Mouse (Mus musculus) forebrain, embryonic 15.5 days (tissue): Measurements from ENCODE around the gene Zbtb20. TPM values are rescaled to one million over a fixed set of nuclear protein-coding genes. Genes with fewer than 3 reads are reported as not detected.

ENCODE experiments used
- ATAC-seq: fragments of 200-750 bp; cut with Nextera tagmentation; replicated peaks from 2 replicates; pipeline ENCODE4 v1.8.0; 2017; ENCODE audit warnings: mild to moderate bottlenecking, moderate TSS enrichment, moderate library complexity
- H3K27ac ChIP-seq: fragments of 300-500 bp; sonication (generic); replicated peaks from 2 replicates; pipeline ENCODE4 v1.5.1; 2015; ENCODE audit warnings: mild to moderate bottlenecking, inconsistent platforms
- H3K27me3 ChIP-seq: fragments of 300-500 bp; sonication (generic); 2 replicates; pipeline ENCODE4 v1.6.1; 2015; ENCODE audit warnings: inconsistent platforms
- H3K36me3 ChIP-seq: fragments of 300-500 bp; sonication (generic); 2 replicates; pipeline ENCODE4 v1.6.1; 2015; ENCODE audit warnings: mild to moderate bottlenecking, inconsistent platforms
- H3K4me1 ChIP-seq: fragments of 300-500 bp; sonication (generic); 2 replicates; pipeline ENCODE4 v1.6.1; 2015; ENCODE audit warnings: inconsistent platforms
- H3K4me2 ChIP-seq: fragments of 300-500 bp; sonication (generic); replicated peaks from 2 replicates; pipeline ENCODE4 v1.6.1; 2015; ENCODE audit warnings: mild to moderate bottlenecking, inconsistent platforms
- H3K4me3 ChIP-seq: fragments of 300-500 bp; sonication (generic); 2 replicates; pipeline ENCODE4 v1.5.1; 2015; ENCODE audit warnings: mild to moderate bottlenecking, inconsistent platforms
- H3K9ac ChIP-seq: fragments of 300-500 bp; sonication (generic); replicated peaks from 2 replicates; pipeline ENCODE4 v1.6.1; 2015; ENCODE audit warnings: mild to moderate bottlenecking, inconsistent platforms
- H3K9me3 ChIP-seq: fragments of 300-500 bp; sonication (generic); 2 replicates; pipeline ENCODE4 v1.6.1; 2016; ENCODE audit warnings: inconsistent platforms
- WGBS: fragments of 180-500 bp; shearing (Covaris S2); methylation state at CpG from one replicate; pipeline ENCODE4 v1.1.7; 2015; ENCODE audit warnings: mixed read lengths; 5-methylcytosine and 5-hydroxymethylcytosine counted together
- polyA plus RNA-seq: library from polyadenylated mRNA; unstranded; fragments of >200 nt; fragmentation: Nextera tagmentation; extraction: Ambion mirVana; gene quantifications from 2 replicates; pipeline ENCODE4 v1.2.1, GENCODE M21; 2015

The Zbtb20 gene
- polyA plus RNA-seq, 1 experiment from 2014 or later: 143 TPM

- ATAC-seq: 0 out of 2 replicates have a peak, but pooled peaks have one; percentile 8
- H3K4me2 ChIP-seq: peak overlapping the region; percentile 27
- H3K27ac ChIP-seq: peak overlapping the region; percentile 19; the same call in 1 of the 2 replicates
- H3K9me3 ChIP-seq: no peaks in the 10 kb centered on the region
- peaks cover 12% of the 10 kb centered on the region for H3K4me1 ChIP-seq
- WGBS: 34% methylated on average over 7 of the region's 7 CpGs
- H3K9ac ChIP-seq: 0 out of 2 replicates have a peak overlapping the region, but pooled peaks have one; percentile 2
- H3K27me3 ChIP-seq: no peaks in the 10 kb centered on the region
- H3K36me3 ChIP-seq: no peaks in the 10 kb centered on the region
- H3K4me3 ChIP-seq: 0 out of 2 replicates have a peak overlapping the region, but pooled peaks have one; percentile 5
Observed at GRCm38 (mm10) chr16:43235317-43235716, 359.6 kb downstream of the Zbtb20 start.

GRCm38 (mm10) chr16:43235721-43236159, 360.1 kb downstream of the Zbtb20 start:
- peak overlapping the region; percentile 27 for H3K4me2 ChIP-seq
- ATAC-seq: no peak
- H3K9me3 ChIP-seq: no peaks in the 10 kb centered on the region
- H3K4me3 ChIP-seq: peak overlapping the region; percentile 5
- H3K9ac ChIP-seq: 0 out of 2 replicates have a peak overlapping the region, but pooled peaks have one; percentile 2
- peaks cover 12% of the 10 kb centered on the region for H3K4me1 ChIP-seq
- WGBS: 15% methylated on average over 8 of the region's 8 CpGs
- peak overlapping the region; percentile 19 for H3K27ac ChIP-seq
- H3K27me3 ChIP-seq: no peaks in the 10 kb centered on the region
- H3K36me3 ChIP-seq: no peaks in the 10 kb centered on the region

- Histone ChIP-seq H3K4me3 (no peak overlapping the region), H3K9ac (no peak overlapping the region), H3K4me2 (no peak overlapping the region), H3K27me3 (no peaks in the 10 kb centered on the region), H3K36me3 (no peaks in the 10 kb centered on the region), H3K9me3 (no peaks in the 10 kb centered on the region), H3K4me1 (peaks cover 12% of the 10 kb centered on the region), H3K27ac (no peak overlapping the region)
- no peak for ATAC-seq
- 79% methylated on average over 2 of the region's 2 CpGs for WGBS
Observed at GRCm38 (mm10) chr16:43237551-43237950, 361.9 kb downstream of the Zbtb20 start.

GRCm38 (mm10) chr16:43247026-43247425, 371.3 kb downstream of the Zbtb20 start:
- H3K36me3 ChIP-seq: no peaks in the 10 kb centered on the region
- WGBS: 82% methylated on average over 5 of the region's 5 CpGs
- no peaks in the 10 kb centered on the region for H3K9me3 ChIP-seq
- no peak overlapping the region for H3K27ac ChIP-seq
- H3K4me3 ChIP-seq: no peak overlapping the region
- no peak overlapping the region for H3K9ac ChIP-seq
- no peaks in the 10 kb centered on the region for H3K27me3 ChIP-seq
- no peak for ATAC-seq
- no peaks in the 10 kb centered on the region for H3K4me1 ChIP-seq
- H3K4me2 ChIP-seq: no peak overlapping the region

- no peaks in the 10 kb centered on the region for H3K36me3 ChIP-seq
- no peak overlapping the region for H3K4me2 ChIP-seq
- H3K27ac ChIP-seq: no peak overlapping the region
- H3K9me3 ChIP-seq: no peaks in the 10 kb centered on the region
- no peaks in the 10 kb centered on the region for H3K4me1 ChIP-seq
- 52% methylated on average over 2 of the region's 2 CpGs for WGBS
- ATAC-seq: no peak
- H3K9ac ChIP-seq: no peak overlapping the region
- H3K27me3 ChIP-seq: no peaks in the 10 kb centered on the region
- no peak overlapping the region for H3K4me3 ChIP-seq
Observed at GRCm38 (mm10) chr16:43253077-43253476, 377.4 kb downstream of the Zbtb20 start.

GRCm38 (mm10) chr16:43253746-43254145, 378.1 kb downstream of the Zbtb20 start:
- Histone ChIP-seq H3K4me3 (no peak overlapping the region), H3K9ac (no peak overlapping the region), H3K36me3 (no peaks in the 10 kb centered on the region), H3K4me1 (no peaks in the 10 kb centered on the region), H3K27ac (no peak overlapping the region), H3K9me3 (no peaks in the 10 kb centered on the region), H3K4me2 (no peak overlapping the region), H3K27me3 (no peaks in the 10 kb centered on the region)
- WGBS: 80% methylated on average over 4 of the region's 4 CpGs
- ATAC-seq: no peak

GRCm38 (mm10) chr16:43256191-43256899, 380.7 kb downstream of the Zbtb20 start:
- H3K4me1 ChIP-seq: no peaks in the 10 kb centered on the region
- 92% methylated on average over 3 of the region's 3 CpGs for WGBS
- H3K27ac ChIP-seq: no peak overlapping the region
- no peaks in the 10 kb centered on the region for H3K9me3 ChIP-seq
- no peaks in the 10 kb centered on the region for H3K27me3 ChIP-seq
- no peak overlapping the region for H3K4me2 ChIP-seq
- H3K4me3 ChIP-seq: no peak overlapping the region
- no peak for ATAC-seq
- H3K9ac ChIP-seq: no peak overlapping the region
- no peaks in the 10 kb centered on the region for H3K36me3 ChIP-seq

GRCm38 (mm10) chr16:43256900-43257281, 381.2 kb downstream of the Zbtb20 start:
- 86% methylated on average over 1 of the region's 1 CpGs for WGBS
- Histone ChIP-seq H3K27me3 (no peaks in the 10 kb centered on the region), H3K9me3 (no peaks in the 10 kb centered on the region), H3K27ac (no peak overlapping the region), H3K36me3 (no peaks in the 10 kb centered on the region), H3K4me2 (no peak overlapping the region), H3K4me3 (no peak overlapping the region), H3K4me1 (no peaks in the 10 kb centered on the region), H3K9ac (no peak overlapping the region)
- no peak for ATAC-seq

- H3K9me3 ChIP-seq: no peaks in the 10 kb centered on the region
- no peak overlapping the region for H3K4me2 ChIP-seq
- H3K27me3 ChIP-seq: no peaks in the 10 kb centered on the region
- no peak for ATAC-seq
- no peaks in the 10 kb centered on the region for H3K36me3 ChIP-seq
- H3K9ac ChIP-seq: no peak overlapping the region
- H3K4me3 ChIP-seq: no peak overlapping the region
- no peak overlapping the region for H3K27ac ChIP-seq
- H3K4me1 ChIP-seq: no peaks in the 10 kb centered on the region
- 38% methylated on average over 1 of the region's 1 CpGs for WGBS
Observed at GRCm38 (mm10) chr16:43259466-43259865, 383.8 kb downstream of the Zbtb20 start.

GRCm38 (mm10) chr16:43260862-43261261, 385.2 kb downstream of the Zbtb20 start:
- H3K27me3 ChIP-seq: no peaks in the 10 kb centered on the region
- no peak overlapping the region for H3K27ac ChIP-seq
- no peaks in the 10 kb centered on the region for H3K36me3 ChIP-seq
- H3K4me3 ChIP-seq: no peak overlapping the region
- ATAC-seq: no peak
- 83% methylated on average over 2 of the region's 2 CpGs for WGBS
- H3K4me1 ChIP-seq: no peaks in the 10 kb centered on the region
- H3K4me2 ChIP-seq: no peak overlapping the region
- H3K9me3 ChIP-seq: no peaks in the 10 kb centered on the region
- H3K9ac ChIP-seq: no peak overlapping the region

GRCm38 (mm10) chr16:43274057-43274595, 398.4 kb downstream of the Zbtb20 start:
- Histone ChIP-seq H3K9ac (no peak overlapping the region), H3K27me3 (no peaks in the 10 kb centered on the region), H3K4me3 (no peak overlapping the region), H3K27ac (no peak overlapping the region), H3K4me2 (no peak overlapping the region), H3K9me3 (no peaks in the 10 kb centered on the region), H3K36me3 (no peaks in the 10 kb centered on the region), H3K4me1 (peaks cover 11% of the 10 kb centered on the region)
- 50% methylated on average over 2 of the region's 2 CpGs for WGBS
- no peak for ATAC-seq

GRCm38 (mm10) chr16:43276764-43277163, 401.1 kb downstream of the Zbtb20 start:
- Histone ChIP-seq H3K9ac (no peak overlapping the region), H3K27ac (no peak overlapping the region), H3K4me3 (no peak overlapping the region), H3K9me3 (0 out of 2 replicates have a peak, but pooled peaks cover 3% of the 10 kb centered on the region), H3K27me3 (no peaks in the 10 kb centered on the region), H3K36me3 (no peaks in the 10 kb centered on the region), H3K4me2 (no peak overlapping the region), H3K4me1 (peaks cover 5% of the 10 kb centered on the region; the same call in 1 of the 2 replicates)
- WGBS: 94% methylated on average over 4 of the region's 4 CpGs
- no peak for ATAC-seq
